Mouse (Mus musculus): ENCODE results near the gene Pdgfa. TPM values are rescaled to one million over a fixed set of nuclear protein-coding genes. Genes with fewer than 3 reads are reported as not detected.

Gene Pdgfa
- polyA plus RNA-seq, 2 experiments from 2014 or later: not detected

- ATAC-seq: no peak
Observed at GRCm38 (mm10) chr5:138994786-138995720, 2.1 kb downstream of the Pdgfa start.

GRCm38 (mm10) chr5:138994108-138994785, 2.9 kb downstream of the Pdgfa start:
- ATAC-seq: no peak

GRCm38 (mm10) chr5:138993371-138994107, 3.6 kb downstream of the Pdgfa start:
- no peak for ATAC-seq

- no peak for ATAC-seq
Observed at GRCm38 (mm10) chr5:138992611-138993370, 4.4 kb downstream of the Pdgfa start.

- ATAC-seq: no peak
Observed at GRCm38 (mm10) chr5:138991734-138992133, 5.4 kb downstream of the Pdgfa start.

DNA sequence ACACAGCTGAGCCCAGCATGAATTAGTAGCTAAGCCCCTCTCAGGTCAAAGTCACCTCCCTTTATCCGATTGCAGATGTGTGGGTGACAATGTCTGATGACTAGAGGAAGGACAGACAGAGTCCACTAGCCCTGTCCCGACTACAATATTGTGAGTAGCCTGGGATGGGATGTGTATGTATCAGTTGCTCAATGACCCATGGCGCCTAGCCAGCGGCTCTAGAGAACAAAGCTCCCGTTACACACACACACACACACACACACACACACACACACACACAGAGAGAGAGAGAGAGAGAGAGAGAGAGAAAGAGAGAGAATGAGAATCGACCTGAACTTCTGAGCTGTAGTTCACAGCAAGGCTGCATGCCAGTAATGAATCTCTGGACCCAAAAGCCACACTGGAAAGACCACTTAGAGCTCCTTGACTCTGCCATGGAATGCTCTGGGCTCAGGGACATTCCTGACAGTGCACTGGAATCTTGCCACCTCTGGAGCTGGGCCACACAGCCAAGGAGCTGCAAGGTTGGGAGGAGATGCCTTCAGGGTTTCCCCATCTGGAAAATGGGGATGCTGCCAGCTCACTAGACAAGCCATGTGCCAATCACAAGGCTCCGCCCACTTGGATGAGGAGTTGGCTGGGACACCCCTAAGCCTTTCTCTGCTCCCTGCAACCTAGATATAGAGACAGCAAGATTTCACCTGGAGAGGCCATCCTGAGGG, 6.3 kb downstream of the Pdgfa start:
- no peak for ATAC-seq

- no peak for ATAC-seq
Observed at GRCm38 (mm10) chr5:138989567-138989966, 7.6 kb downstream of the Pdgfa start.

DNA sequence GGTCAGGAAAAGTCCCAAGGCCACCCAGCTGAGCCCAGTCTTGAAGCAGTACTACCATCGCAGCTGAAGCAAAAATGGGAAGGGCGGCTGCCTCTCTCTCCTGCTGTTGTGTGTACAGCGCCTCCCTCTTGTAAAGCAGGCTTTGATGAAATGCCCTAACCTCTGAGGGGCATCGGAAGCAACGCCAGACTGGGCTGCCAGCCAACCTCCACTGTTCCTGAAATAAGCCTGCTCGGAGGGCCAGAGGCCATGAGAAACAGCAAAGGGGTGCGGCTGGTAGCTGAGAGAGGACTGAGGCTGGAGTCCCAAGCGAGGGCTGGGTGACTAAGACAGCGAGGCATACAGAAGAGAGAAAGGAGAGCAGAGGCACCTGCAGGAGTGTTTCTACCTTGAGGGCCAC, 8.4 kb downstream of the Pdgfa start:
- no peak for ATAC-seq

DNA sequence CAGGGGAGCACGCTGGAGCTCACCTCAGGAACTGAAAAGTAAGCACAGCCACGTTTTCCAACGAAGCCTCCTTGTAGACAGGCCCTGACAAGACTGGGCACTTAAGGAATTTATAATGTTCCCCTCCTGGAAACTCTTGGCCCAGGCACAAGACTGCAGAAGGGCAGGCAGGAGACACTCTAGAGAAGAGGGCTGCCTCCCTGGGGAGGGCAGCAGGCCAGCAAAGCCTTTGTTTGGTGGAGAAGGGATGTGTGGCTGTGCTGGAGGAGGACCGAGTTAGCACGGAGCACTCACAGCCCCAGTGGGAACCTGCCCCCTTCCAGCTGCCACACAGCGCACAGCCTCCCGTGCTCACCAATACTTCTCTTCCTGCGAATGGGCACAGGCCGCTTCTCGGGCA, 9.2 kb downstream of the Pdgfa start:
- no peak for ATAC-seq

DNA sequence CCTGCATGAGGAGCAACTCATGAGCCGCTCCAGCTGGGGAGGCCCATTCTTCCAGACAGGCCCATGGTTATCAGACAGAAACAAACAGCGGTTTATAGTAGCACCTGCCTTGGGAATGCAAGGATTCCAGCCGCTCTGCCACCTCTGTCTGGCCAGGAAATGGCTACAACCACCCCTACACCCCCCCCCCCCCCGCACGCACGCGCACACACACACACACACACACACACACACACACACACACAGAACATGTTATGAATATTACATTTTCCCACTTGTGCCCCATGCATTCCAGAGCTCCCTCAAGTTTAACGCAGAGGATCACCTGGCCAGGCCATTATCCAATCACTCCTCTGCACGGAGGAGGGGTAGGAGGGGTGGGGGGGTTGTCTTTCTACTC, 15.2 kb downstream of the Pdgfa start:
- peak; percentile 83 for ATAC-seq

DNA sequence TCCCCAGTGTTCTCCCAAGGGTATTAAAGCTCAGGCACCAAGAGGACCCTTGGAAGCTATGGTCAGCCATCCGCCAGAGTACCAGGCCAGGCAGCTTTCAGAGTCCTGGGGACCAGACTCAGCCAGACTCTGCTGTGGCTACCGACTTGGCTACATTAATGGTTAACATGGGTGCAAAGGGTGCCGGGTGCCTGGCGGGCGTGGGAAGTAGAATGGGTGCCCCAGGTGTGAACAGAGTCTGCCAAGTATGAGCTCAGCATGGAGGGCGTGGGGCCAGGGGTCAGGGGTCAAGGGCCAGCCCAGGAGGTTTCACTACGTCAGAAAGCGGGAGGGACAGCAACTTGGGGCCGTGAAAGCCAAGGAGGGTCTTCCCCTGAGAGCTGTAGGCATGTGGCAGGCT, 16.6 kb downstream of the Pdgfa start:
- no peak for ATAC-seq

- no peak for ATAC-seq
Observed at GRCm38 (mm10) chr5:138979840-138980239, 17.3 kb downstream of the Pdgfa start.

GRCm38 (mm10) chr5:138977759-138978158, 19.4 kb downstream of the Pdgfa start:
- no peak for ATAC-seq

DNA sequence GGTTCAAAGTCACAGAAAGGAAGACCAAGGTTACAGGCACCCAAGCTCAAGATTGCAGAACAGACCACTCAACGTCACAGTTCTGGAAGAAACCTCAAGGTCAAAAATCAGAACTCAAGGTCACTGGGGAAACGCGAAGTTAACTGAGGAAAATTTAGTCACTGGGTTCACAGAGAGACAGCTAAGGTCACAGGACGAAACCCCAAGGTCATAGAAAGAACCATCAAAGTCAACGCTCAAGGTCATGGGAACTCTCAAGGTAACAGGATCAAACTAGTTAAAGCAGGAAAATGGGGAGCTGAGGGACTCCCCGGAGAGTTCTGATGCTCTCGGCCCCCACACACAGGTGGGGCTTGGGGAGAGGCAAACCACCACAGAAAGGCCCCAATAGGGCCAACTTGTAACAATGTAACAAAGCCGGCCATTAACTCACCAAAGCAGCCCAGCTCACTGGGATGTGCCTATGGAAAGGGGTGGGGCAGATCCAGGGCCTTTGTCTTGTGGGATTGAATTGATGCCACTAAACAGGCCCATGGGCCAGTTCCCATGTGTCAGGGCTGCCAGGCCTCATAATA, 22.2 kb downstream of the Pdgfa start:
- ATAC-seq: no peak

GRCm38 (mm10) chr5:138973480-138973879, 23.7 kb downstream of the Pdgfa start:
- no peak for ATAC-seq

- no peak for ATAC-seq
Observed at GRCm38 (mm10) chr5:138971405-138971804, 25.8 kb downstream of the Pdgfa start.

- no peak for ATAC-seq
Observed at GRCm38 (mm10) chr5:138970056-138970490, 27.1 kb downstream of the Pdgfa start.

GRCm38 (mm10) chr5:138966033-138966724, 31.0 kb downstream of the Pdgfa start:
- ATAC-seq: no peak

- no peak for ATAC-seq
Observed at GRCm38 (mm10) chr5:138965590-138965989, 31.6 kb downstream of the Pdgfa start.

GRCm38 (mm10) chr5:138956427-138956833, 40.7 kb downstream of the Pdgfa start:
- ATAC-seq: no peak

GRCm38 (mm10) chr5:138953986-138954385, 43.2 kb downstream of the Pdgfa start:
- no peak for ATAC-seq
